Mouse (Mus musculus) forebrain, embryonic 10.5 days (tissue): ENCODE results near the gene Egln1. TPM values are rescaled to one million over a fixed set of nuclear protein-coding genes. Genes with fewer than 3 reads are reported as not detected.

ENCODE experiments used
- DNase-seq: peaks from one replicate; pipeline ENCODE4 v3.0.0-alpha.2; 2017; ENCODE audit warnings: low spot score; ENCODE audit errors: extremely low spot score
- H3K27ac ChIP-seq: fragments of 300-500 bp; sonication (generic); 2 replicates; pipeline ENCODE4 v1.5.1; 2016; ENCODE audit warnings: mild to moderate bottlenecking
- H3K27me3 ChIP-seq: fragments of 300-500 bp; sonication (generic); 2 replicates; pipeline ENCODE4 v1.6.1; 2016; ENCODE audit warnings: mild to moderate bottlenecking; ENCODE audit not compliant: poor library complexity, severe bottlenecking
- H3K36me3 ChIP-seq: fragments of 300-500 bp; sonication (generic); replicated peaks from 2 replicates; pipeline ENCODE4 v1.6.1; 2016; ENCODE audit warnings: mild to moderate bottlenecking, moderate library complexity
- H3K4me1 ChIP-seq: fragments of 300-500 bp; sonication (generic); 2 replicates; pipeline ENCODE4 v1.6.1; 2016
- H3K4me3 ChIP-seq: fragments of 300-500 bp; sonication (generic); 2 replicates; pipeline ENCODE4 v1.5.1; 2016; ENCODE audit warnings: mild to moderate bottlenecking, moderate library complexity
- H3K9me3 ChIP-seq: fragments of 300-500 bp; sonication (generic); 2 replicates; pipeline ENCODE4 v1.6.1; 2016; ENCODE audit warnings: mild to moderate bottlenecking, moderate library complexity
- WGBS: fragments of 180-500 bp; shearing (Covaris S2); methylation state at CpG from one replicate; pipeline ENCODE4 v1.1.7; 2016; 5-methylcytosine and 5-hydroxymethylcytosine counted together
- polyA plus RNA-seq: library from polyadenylated mRNA; unstranded; fragments of >200 nt; fragmentation: Nextera tagmentation; extraction: Ambion mirVana; gene quantifications from 2 replicates; pipeline ENCODE4 v1.2.1, GENCODE M21; 2016

Egln1 gene
- polyA plus RNA-seq, 1 experiment from 2014 or later: 12.8 TPM

DNA sequence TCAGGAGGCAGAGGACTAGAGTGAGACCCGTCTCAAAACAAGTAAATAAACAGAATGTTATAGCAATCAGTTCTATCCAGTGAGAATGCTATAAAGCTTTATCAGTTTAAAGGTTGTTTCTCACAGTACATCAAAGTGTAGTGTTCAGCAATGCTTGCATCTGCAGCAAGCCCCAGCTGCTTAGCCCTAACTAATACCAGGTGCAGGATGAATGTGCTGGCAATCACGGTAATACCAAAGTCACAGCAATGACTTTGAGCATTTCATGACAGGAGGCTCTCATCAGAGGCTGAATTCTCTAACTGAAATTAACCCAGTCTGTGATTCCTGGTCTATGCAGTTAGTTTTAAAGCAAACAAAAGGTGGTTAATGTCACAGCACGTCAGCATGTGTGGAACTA is 56.5 kb downstream of the Egln1 start:
- Histone ChIP-seq H3K4me1 (peaks cover 19% of the 10 kb centered on the region), H3K4me3 (no peak overlapping the region), H3K9me3 (peaks cover 11% of the 10 kb centered on the region; the same call in 1 of the 2 replicates), H3K27me3 (no peaks in the 10 kb centered on the region), H3K36me3 (peaks cover 86% of the 10 kb centered on the region), H3K27ac (no peak overlapping the region)
- no peak for DNase-seq
- 73% methylated on average over 3 of the region's 3 CpGs for WGBS

DNA sequence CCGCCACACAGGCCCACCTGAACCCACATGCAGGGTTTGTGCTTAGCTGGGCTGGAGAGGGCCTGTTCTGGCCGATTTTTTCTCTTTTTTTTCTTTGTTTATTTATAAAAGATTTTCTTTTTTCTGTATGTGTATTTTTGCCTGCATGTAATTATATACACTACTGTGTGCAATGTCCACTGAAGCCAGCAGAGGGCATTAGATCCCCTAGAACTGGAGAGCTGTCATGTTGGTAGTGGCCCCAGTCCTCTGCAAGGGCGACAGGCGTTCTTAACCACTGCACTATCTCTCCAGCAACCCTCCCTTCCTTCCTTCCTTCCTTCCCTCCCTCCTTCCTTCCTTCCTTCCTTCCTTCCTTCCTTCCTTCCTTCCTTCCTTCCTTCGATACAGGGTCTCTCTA is 60.7 kb downstream of the Egln1 start:
- Histone ChIP-seq H3K9me3 (peaks cover 14% of the 10 kb centered on the region; the same call in 1 of the 2 replicates), H3K4me1 (no peaks in the 10 kb centered on the region; the same call in 1 of the 2 replicates), H3K27ac (no peak overlapping the region), H3K4me3 (no peak overlapping the region), H3K36me3 (peaks cover 100% of the 10 kb centered on the region), H3K27me3 (no peaks in the 10 kb centered on the region)
- WGBS: 94% methylated on average over 5 of the region's 5 CpGs
- no peak for DNase-seq

DNA sequence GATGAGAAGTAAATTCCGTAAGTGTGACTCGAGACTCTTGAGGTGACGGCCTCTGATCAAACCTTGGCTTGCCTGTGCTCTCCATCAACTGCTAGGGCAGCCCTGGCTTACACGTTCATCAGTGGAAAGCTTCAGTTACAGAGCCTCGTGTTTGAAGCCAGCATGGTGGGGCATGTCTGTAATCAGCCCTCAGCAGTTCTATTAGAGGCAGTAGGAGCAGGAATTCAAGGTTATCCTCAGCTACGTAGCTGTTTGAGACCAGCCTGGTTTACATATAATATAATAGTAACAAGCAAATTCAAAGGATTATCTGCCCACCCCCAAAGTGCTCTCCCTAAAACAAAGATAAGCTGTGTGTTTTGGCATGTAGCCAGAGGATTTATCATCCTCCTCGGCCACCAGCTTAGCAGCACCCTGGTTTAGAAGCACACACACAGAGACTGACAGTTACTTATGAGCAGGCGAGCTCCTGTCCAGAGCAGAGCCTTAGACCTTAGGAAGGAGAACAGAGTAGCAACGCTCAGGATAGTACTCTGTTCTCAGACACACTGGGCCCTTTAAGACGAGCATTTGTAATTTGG is 70.1 kb downstream of the Egln1 start:
- no peaks in the 10 kb centered on the region for H3K27me3 ChIP-seq
- H3K4me1 ChIP-seq: no peaks in the 10 kb centered on the region
- H3K9me3 ChIP-seq: no peaks in the 10 kb centered on the region
- H3K4me3 ChIP-seq: no peak overlapping the region
- DNase-seq: no peak
- WGBS: 93% methylated on average over 10 of the region's 10 CpGs
- H3K27ac ChIP-seq: no peak overlapping the region
- H3K36me3 ChIP-seq: peaks cover 99% of the 10 kb centered on the region

GRCm38 (mm10) chr8:124878141-124878540 is 71.0 kb downstream of the Egln1 start:
- no peak overlapping the region for H3K27ac ChIP-seq

GRCm38 (mm10) chr8:124872690-124873089 is 76.4 kb downstream of the Egln1 start:
- Histone ChIP-seq H3K4me3 (no peak overlapping the region), H3K9me3 (no peaks in the 10 kb centered on the region), H3K4me1 (0 out of 2 replicates have a peak, but pooled peaks cover 8% of the 10 kb centered on the region), H3K36me3 (peaks cover 74% of the 10 kb centered on the region), H3K27me3 (no peaks in the 10 kb centered on the region), H3K27ac (no peak overlapping the region)
- no peak for DNase-seq
- 95% methylated on average over 5 of the region's 5 CpGs for WGBS

More at GRCm38 (mm10) chr8:124878141-124878540, 71.0 kb downstream of the Egln1 start:
- Histone ChIP-seq H3K4me1 (no peaks in the 10 kb centered on the region), H3K36me3 (peaks cover 99% of the 10 kb centered on the region), H3K9me3 (no peaks in the 10 kb centered on the region), H3K27me3 (no peaks in the 10 kb centered on the region), H3K4me3 (no peak overlapping the region)
- no peak for DNase-seq
- WGBS: 96% methylated on average over 5 of the region's 5 CpGs

- 95% methylated on average over 7 of the region's 7 CpGs for WGBS
- Histone ChIP-seq H3K27me3 (no peaks in the 10 kb centered on the region), H3K9me3 (no peaks in the 10 kb centered on the region), H3K36me3 (peaks cover 74% of the 10 kb centered on the region), H3K27ac (no peak overlapping the region), H3K4me1 (0 out of 2 replicates have a peak, but pooled peaks cover 8% of the 10 kb centered on the region), H3K4me3 (no peak overlapping the region)
- no peak for DNase-seq
These were observed 77.0 kb downstream of the Egln1 start for GRCm38 (mm10) chr8:124872081-124872480.

- Histone ChIP-seq H3K4me3 (no peak overlapping the region), H3K36me3 (peaks cover 74% of the 10 kb centered on the region), H3K4me1 (0 out of 2 replicates have a peak, but pooled peaks cover 8% of the 10 kb centered on the region), H3K27me3 (no peaks in the 10 kb centered on the region), H3K27ac (no peak overlapping the region), H3K9me3 (no peaks in the 10 kb centered on the region)
- WGBS: 90% methylated on average over 7 of the region's 7 CpGs
- no peak for DNase-seq
These were observed 77.7 kb downstream of the Egln1 start for GRCm38 (mm10) chr8:124871474-124871873.

- Histone ChIP-seq H3K4me1 (0 out of 2 replicates have a peak, but pooled peaks cover 8% of the 10 kb centered on the region), H3K36me3 (peaks cover 72% of the 10 kb centered on the region), H3K9me3 (no peaks in the 10 kb centered on the region), H3K4me3 (no peak overlapping the region), H3K27me3 (no peaks in the 10 kb centered on the region), H3K27ac (no peak overlapping the region)
- DNase-seq: no peak
- 94% methylated on average over 6 of the region's 6 CpGs for WGBS
These were observed 79.4 kb downstream of the Egln1 start for GRCm38 (mm10) chr8:124869708-124870107.

DNA sequence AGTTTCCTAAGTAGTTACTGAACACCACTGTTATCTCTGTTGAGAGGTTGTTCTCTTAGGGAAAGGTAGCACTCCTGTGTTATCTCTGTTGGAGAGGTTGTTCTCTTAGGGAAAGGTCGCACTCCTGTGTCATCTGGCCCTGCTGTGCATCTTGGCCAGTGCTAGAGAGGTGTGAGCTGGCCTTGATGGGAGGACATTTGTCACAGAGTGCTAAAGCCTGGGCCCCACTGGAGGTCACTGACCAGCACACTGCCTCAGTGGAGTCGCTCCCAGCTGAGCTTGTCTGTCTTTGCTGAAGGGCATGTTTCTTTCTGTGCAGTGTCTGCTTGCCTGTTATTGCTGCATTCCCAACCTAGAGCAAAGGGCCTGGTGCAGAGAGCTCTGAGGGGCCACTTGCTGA is 82.0 kb downstream of the Egln1 start:
- Histone ChIP-seq H3K9me3 (no peaks in the 10 kb centered on the region), H3K27ac (no peak overlapping the region), H3K27me3 (no peaks in the 10 kb centered on the region), H3K36me3 (peaks cover 46% of the 10 kb centered on the region), H3K4me3 (no peak overlapping the region), H3K4me1 (peaks cover 20% of the 10 kb centered on the region)
- WGBS: 91% methylated on average over 2 of the region's 2 CpGs
- DNase-seq: no peak

- Histone ChIP-seq H3K4me3 (no peak overlapping the region), H3K9me3 (no peaks in the 10 kb centered on the region), H3K4me1 (peaks cover 25% of the 10 kb centered on the region), H3K36me3 (peaks cover 41% of the 10 kb centered on the region), H3K27ac (no peak overlapping the region), H3K27me3 (no peaks in the 10 kb centered on the region)
- WGBS: 85% methylated on average over 3 of the region's 3 CpGs
- DNase-seq: no peak
These were observed 82.5 kb downstream of the Egln1 start for GRCm38 (mm10) chr8:124866669-124867068.

DNA sequence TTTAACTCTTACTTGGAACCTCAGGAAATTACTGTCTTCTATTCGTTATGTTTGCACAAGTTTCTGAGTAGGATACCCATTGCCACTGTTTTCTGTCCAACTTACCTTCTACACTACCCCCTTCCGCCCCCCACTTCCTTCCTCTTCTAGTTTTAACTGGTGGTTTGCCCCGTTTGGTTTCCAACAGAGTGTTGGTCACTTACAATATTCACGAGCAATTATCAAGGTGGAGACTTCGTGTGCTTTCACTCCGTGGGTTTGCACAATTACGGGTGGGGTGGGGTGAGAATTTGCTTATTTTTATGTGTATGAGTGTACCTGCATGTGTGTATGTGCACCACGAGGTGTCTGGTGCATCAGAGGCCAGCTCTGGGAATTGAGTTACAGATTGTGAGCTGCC is 85.4 kb downstream of the Egln1 start:
- H3K9me3 ChIP-seq: no peaks in the 10 kb centered on the region
- DNase-seq: no peak
- peaks cover 28% of the 10 kb centered on the region for H3K4me1 ChIP-seq
- H3K27ac ChIP-seq: peak overlapping the region; percentile 97
- H3K27me3 ChIP-seq: no peaks in the 10 kb centered on the region
- 25% methylated on average over 8 of the region's 8 CpGs for WGBS
- peaks cover 55% of the 10 kb centered on the region for H3K36me3 ChIP-seq
- H3K4me3 ChIP-seq: peak overlapping the region; percentile 81

DNA sequence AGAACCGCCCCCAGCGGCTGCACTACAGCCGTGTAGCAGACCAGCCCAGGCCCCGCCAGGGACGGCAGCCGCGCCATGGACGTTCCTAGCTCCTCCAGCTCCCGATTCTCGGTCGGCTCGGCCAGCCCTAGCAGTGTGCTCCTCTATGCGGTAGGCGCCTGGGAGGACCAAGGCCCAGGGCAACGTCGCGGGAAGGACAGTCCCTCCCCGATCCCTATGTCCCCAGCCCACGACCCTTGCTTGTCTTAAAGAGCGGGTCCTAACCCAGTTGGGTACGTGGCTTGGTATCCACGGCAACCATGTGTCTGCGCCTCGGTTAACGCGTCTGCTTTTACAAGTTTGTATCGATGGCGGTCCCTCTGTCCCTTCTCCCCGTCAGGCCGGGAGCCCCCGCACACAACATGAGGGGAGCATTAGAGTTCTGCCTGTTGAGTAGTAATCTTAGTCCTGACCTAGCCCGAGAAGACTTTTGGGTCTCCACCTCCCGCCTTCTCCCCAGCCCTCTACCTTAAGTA is 85.9 kb downstream of the Egln1 start:
- H3K4me3 ChIP-seq: peak overlapping the region; percentile 81
- no peaks in the 10 kb centered on the region for H3K9me3 ChIP-seq
- peaks cover 23% of the 10 kb centered on the region for H3K4me1 ChIP-seq
- H3K27ac ChIP-seq: peak overlapping the region; percentile 97
- WGBS: under 1% methylated on average over 33 of the region's 33 CpGs
- no peak for DNase-seq
- H3K27me3 ChIP-seq: no peaks in the 10 kb centered on the region
- H3K36me3 ChIP-seq: peaks cover 60% of the 10 kb centered on the region

GRCm38 (mm10) chr8:124862321-124863162 is 86.6 kb downstream of the Egln1 start, which contains the start of the genes Gnpat and 2810004N23Rik:
Gene Gnpat (plus strand): TSS chr8:124863033.
Gene 2810004N23Rik (minus strand): TSS chr8:124863120.
- Histone ChIP-seq H3K27me3 (no peaks in the 10 kb centered on the region), H3K36me3 (peaks cover 66% of the 10 kb centered on the region), H3K9me3 (no peaks in the 10 kb centered on the region), H3K4me1 (peaks cover 21% of the 10 kb centered on the region), H3K27ac (peak within 1 kb of the TSS; percentile 97), H3K4me3 (peak within 1 kb of the TSS; percentile 81)
- WGBS: 1% methylated on average over 55 of the region's 55 CpGs
- peak; percentile 95 for DNase-seq
